Mouse (Mus musculus): ENCODE measurements at regions not wholly inside any gene's neighbourhood (a gene's known extent, or its start where the extent isn't known, plus 50 kb on each side); places are given as distances from the start of the nearest gene placed in this dataset.

- TF ChIP-seq USF1 (IDR thresholded peaks at IDR 0.05; ENCODE audit: low read depth, low read length) (no peak), ZNF384 (IDR thresholded peaks at IDR 0.05; ENCODE audit: low read depth, low read length) (no peak), POLR2A (IDR thresholded peaks at IDR 0.05; ENCODE audit: control insufficient read depth in 1 of 2, insufficient read depth in 1 of 2, low read depth in 1 of 2, low read length in 2 of 2, poor library complexity in 1 of 2) (no peak), CTCF (IDR thresholded peaks at IDR 0.05 in 2 of 3, conservative IDR thresholded peaks at IDR 0.05 in 1 of 3; ENCODE audit: control insufficient read depth in 1 of 3, insufficient read depth in 1 of 3, low read depth in 2 of 3, low read length in 3 of 3, poor library complexity in 1 of 3, severe bottlenecking in 1 of 3) (no peak), ZMIZ1 (IDR thresholded peaks at IDR 0.05; ENCODE audit: low read depth, low read length) (no peak), CHD1 (IDR thresholded peaks at IDR 0.05; ENCODE audit: low read depth, low read length) (no peak), TCF12 (IDR thresholded peaks at IDR 0.05; ENCODE audit: low read depth, low read length) (no peak)
Observed at GRCm38 (mm10) chr17:52212944-52213343, 379.9 kb upstream of the Satb1 start.
